Mouse (Mus musculus) T-helper 17 cell (primary cell): ENCODE measurements at regions not wholly inside any gene's neighbourhood (a gene's known extent, or its start where the extent isn't known, plus 50 kb on each side); places are given as distances from the start of the nearest gene placed in this dataset.

ENCODE experiments used
- in situ Hi-C, 2 experiments: fragments of 300-600 bp; cut with MboI, MseI; formaldehyde crosslinking; loops; 1 replicate in 1 of 2; 2 replicates in 1 of 2; pipeline ENCODE4 v1.15.1; 2025; ENCODE audit warnings: high pct_unique_total_duplicates in 2 of 2

GRCm38 (mm10) chr4:53220809-53221208 is 61.1 kb upstream of the Abca1 start:
- in situ Hi-C loops = no loop called here

- in situ Hi-C loops = loop anchor here (5.0 kb wide), 2 partner anchors 57 to 97 kb away; no protein-coding TSS in a partner anchor
Measured at GRCm38 (mm10) chr4:53219351-53219750, 59.7 kb upstream of the Abca1 start.

- in situ Hi-C loops = loop anchor here (5.0 kb wide), 2 partner anchors 56 to 96 kb away; no protein-coding TSS in a partner anchor
Measured at GRCm38 (mm10) chr4:53218752-53219151, 59.1 kb upstream of the Abca1 start.

GRCm38 (mm10) chr4:53218291-53218640 is 58.6 kb upstream of the Abca1 start:
- in situ Hi-C loops = loop anchor here (5.0 kb wide), 2 partner anchors 56 to 96 kb away; no protein-coding TSS in a partner anchor

GRCm38 (mm10) chr4:53217608-53218290 is 58.1 kb upstream of the Abca1 start:
- in situ Hi-C loops = loop anchor here (5.0 kb wide), 2 partner anchors 55 to 95 kb away; no protein-coding TSS in a partner anchor

GRCm38 (mm10) chr4:53212541-53212940 is 52.8 kb upstream of the Abca1 start:
- in situ Hi-C loops = no loop called here

GRCm38 (mm10) chr4:53210685-53211084 is 51.0 kb upstream of the Abca1 start:
- in situ Hi-C loops = no loop called here
